9 mouse cellular contexts compared by ENCODE assay signal in the genomic region with DNA sequence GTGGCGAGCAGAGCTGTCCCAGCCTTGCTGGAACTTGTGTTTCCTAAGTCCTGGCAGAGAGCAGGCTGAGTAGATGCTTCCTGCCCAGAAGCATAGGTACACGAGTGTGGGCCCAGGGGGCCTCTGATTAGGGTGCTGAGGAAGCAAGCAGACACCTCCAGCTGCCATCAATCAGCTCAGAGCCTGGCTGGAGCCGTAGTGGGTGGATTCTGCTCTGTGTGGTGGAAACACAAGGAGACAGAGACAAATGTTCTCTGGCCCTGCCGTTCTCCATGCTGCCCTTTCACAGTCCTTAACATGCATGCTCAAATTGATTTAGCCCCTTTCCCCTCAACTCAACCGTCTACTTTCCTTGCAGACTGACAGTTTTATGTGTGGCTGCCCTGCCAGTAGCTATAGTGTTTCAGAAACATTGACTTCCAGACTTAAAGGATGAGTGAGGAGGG.
DNase-seq lines count a peak whose midpoint lies in the region; ATAC-seq and TF ChIP-seq lines count a peak whose summit lies in the region.
"Had no signal": no experiment of that assay in that cellular context is flagged by ENCODE, and none has a peak within 500 bp of the region (broad histone marks: within the 10 kb centered on the region; RNA-seq: fewer than 3 reads in every experiment).

No protein-coding gene starts in this region.

- H3K9me3 ChIP-seq in midbrain, embryonic 11.5 days (ENCODE audit: control insufficient read depth, low read length): no peaks in the 10 kb centered on the region
- no peaks in the 10 kb centered on the region for H3K9me3 ChIP-seq in midbrain, embryonic 13.5 days
- H3K9me3 ChIP-seq in heart, embryonic 12.5 days (replicated peaks): 0 out of 2 replicates have a peak, but pooled peaks cover 3% of the 10 kb centered on the region
- H3K9me3 ChIP-seq in kidney, postnatal 0 days (replicated peaks; ENCODE audit: low read length): no peaks in the 10 kb centered on the region
- no peaks in the 10 kb centered on the region for H3K9me3 ChIP-seq in neural tube, embryonic 14.5 days (ENCODE audit: control insufficient read depth, low read length)

- peaks cover 3% of the 10 kb centered on the region; the same call in 1 of the 2 replicates for H3K4me1 ChIP-seq in midbrain, embryonic 11.5 days (ENCODE audit: control insufficient read depth, insufficient read depth, low read length)
- H3K4me1 ChIP-seq in midbrain, embryonic 13.5 days (replicated peaks): peaks cover 9% of the 10 kb centered on the region
- peaks cover 19% of the 10 kb centered on the region for H3K4me1 ChIP-seq in heart, embryonic 12.5 days (replicated peaks)
- peaks cover 20% of the 10 kb centered on the region for H3K4me1 ChIP-seq in kidney, postnatal 0 days (replicated peaks; ENCODE audit: insufficient read depth, low read length)
- H3K4me1 ChIP-seq in neural tube, embryonic 14.5 days (ENCODE audit: control insufficient read depth, insufficient read depth, low read length): peaks cover 4% of the 10 kb centered on the region; the same call in 1 of the 2 replicates
- H3K4me1 ChIP-seq in cerebellum, adult 2 months (ENCODE audit: control insufficient read depth, insufficient read depth, low read length): no peaks in the 10 kb centered on the region

- H3K36me3 ChIP-seq in midbrain, embryonic 11.5 days (ENCODE audit: control insufficient read depth, insufficient read depth, low read length): no peaks in the 10 kb centered on the region
- no peaks in the 10 kb centered on the region for H3K36me3 ChIP-seq in midbrain, embryonic 13.5 days
- no peaks in the 10 kb centered on the region for H3K36me3 ChIP-seq in heart, embryonic 12.5 days
- no peaks in the 10 kb centered on the region for H3K36me3 ChIP-seq in kidney, postnatal 0 days (ENCODE audit: insufficient read depth, low read length)
- H3K36me3 ChIP-seq in neural tube, embryonic 14.5 days (ENCODE audit: control insufficient read depth, insufficient read depth, low read length): no peaks in the 10 kb centered on the region

- no peak for TF ChIP-seq POLR2A in cerebellum, adult 2 months (IDR thresholded peaks at IDR 0.05; ENCODE audit: borderline replicate concordance, insufficient read depth, low read length)

- no peak for TF ChIP-seq CTCF in kidney, postnatal 0 days (IDR thresholded peaks at IDR 0.05; ENCODE audit: low read depth)
- no peak for TF ChIP-seq CTCF in cerebellum, adult 2 months (IDR thresholded peaks at IDR 0.05; ENCODE audit: borderline replicate concordance, insufficient read depth, low read depth, low read length)

- DNase-seq in midbrain, embryonic 11.5 days (ENCODE audit: low spot score, missing footprints): peak; percentile 88
- peak; percentile 98 for DNase-seq in kidney, postnatal 0 days (ENCODE audit: low spot score)
- DNase-seq in cerebellum, adult 2 months: no peak
- DNase-seq in right cerebral cortex, postnatal 4 days: no peak

- 46% methylated on average over 5 of the region's 5 CpGs for WGBS in midbrain, embryonic 11.5 days
- 43% methylated on average over 5 of the region's 5 CpGs for WGBS in midbrain, embryonic 13.5 days
- 24% methylated on average over 5 of the region's 5 CpGs for WGBS in heart, embryonic 12.5 days
- WGBS in kidney, postnatal 0 days: 8% methylated on average over 5 of the region's 5 CpGs
- 10% methylated on average over 5 of the region's 5 CpGs for WGBS in neural tube, embryonic 14.5 days
- 43% methylated on average over 5 of the region's 5 CpGs for WGBS in cerebellum, adult 2 months

- H3K4me2 ChIP-seq in midbrain, embryonic 11.5 days: no peak overlapping the region
- H3K4me2 ChIP-seq in midbrain, embryonic 13.5 days (replicated peaks): no peak overlapping the region
- H3K4me2 ChIP-seq in heart, embryonic 12.5 days: no peak overlapping the region
- peak overlapping the region; percentile 21; the same call in 1 of the 2 replicates for H3K4me2 ChIP-seq in kidney, postnatal 0 days (ENCODE audit: low read length)
- no peak overlapping the region for H3K4me2 ChIP-seq in neural tube, embryonic 14.5 days (ENCODE audit: low read depth, low read length)

- 0 out of 2 replicates have a peak overlapping the region, but pooled peaks have one; percentile 13 for H3K27ac ChIP-seq in midbrain, embryonic 11.5 days (ENCODE audit: low read depth, low read length)
- H3K27ac ChIP-seq in midbrain, embryonic 13.5 days: no peak overlapping the region
- H3K27ac ChIP-seq in heart, embryonic 12.5 days (ENCODE audit: poor library complexity, severe bottlenecking): peak overlapping the region; percentile 64
- H3K27ac ChIP-seq in kidney, postnatal 0 days: peak overlapping the region; percentile 84
- no peak overlapping the region for H3K27ac ChIP-seq in neural tube, embryonic 14.5 days (ENCODE audit: low read depth, low read length)
- no peak overlapping the region for H3K27ac ChIP-seq in cerebellum, adult 2 months (ENCODE audit: insufficient read depth, low read length)
- H3K27ac ChIP-seq: macrophage had no signal

- no peak overlapping the region for H3K9ac ChIP-seq in midbrain, embryonic 11.5 days (ENCODE audit: low read length)
- no peak overlapping the region for H3K9ac ChIP-seq in midbrain, embryonic 13.5 days (replicated peaks)
- H3K9ac ChIP-seq in heart, embryonic 12.5 days: no peak overlapping the region
- H3K9ac ChIP-seq in kidney, postnatal 0 days (ENCODE audit: low read depth, low read length): 0 out of 2 replicates have a peak overlapping the region, but pooled peaks have one; percentile 35
- H3K9ac ChIP-seq in neural tube, embryonic 14.5 days (replicated peaks; ENCODE audit: low read depth, low read length): no peak overlapping the region

- H3K27me3 ChIP-seq in midbrain, embryonic 11.5 days (ENCODE audit: control insufficient read depth, insufficient read depth, low read length): no peaks in the 10 kb centered on the region
- no peaks in the 10 kb centered on the region for H3K27me3 ChIP-seq in midbrain, embryonic 13.5 days
- no peaks in the 10 kb centered on the region for H3K27me3 ChIP-seq in heart, embryonic 12.5 days (replicated peaks)
- H3K27me3 ChIP-seq in kidney, postnatal 0 days (ENCODE audit: insufficient read depth, low read length): no peaks in the 10 kb centered on the region
- H3K27me3 ChIP-seq in neural tube, embryonic 14.5 days (ENCODE audit: control insufficient read depth, insufficient read depth, low read length): peaks cover 5% of the 10 kb centered on the region; the same call in 1 of the 2 replicates
- H3K27me3 ChIP-seq in cerebellum, adult 2 months (ENCODE audit: control insufficient read depth, insufficient read depth, low read length): no peaks in the 10 kb centered on the region

- no peak overlapping the region for H3K4me3 ChIP-seq in midbrain, embryonic 11.5 days (ENCODE audit: low read depth, low read length)
- H3K4me3 ChIP-seq in midbrain, embryonic 13.5 days (replicated peaks): no peak overlapping the region
- no peak overlapping the region for H3K4me3 ChIP-seq in heart, embryonic 12.5 days
- no peak overlapping the region for H3K4me3 ChIP-seq in kidney, postnatal 0 days (replicated peaks; ENCODE audit: low read depth, low read length)
- H3K4me3 ChIP-seq in neural tube, embryonic 14.5 days (ENCODE audit: low read depth, low read length): no peak overlapping the region
- H3K4me3 ChIP-seq in cerebellum, adult 2 months (replicated peaks; ENCODE audit: insufficient read depth, low read depth, low read length): no peak overlapping the region

- ATAC-seq in midbrain, embryonic 11.5 days (ENCODE audit: low FRiP score): no peak
- no peak for ATAC-seq in midbrain, embryonic 13.5 days
- no peak for ATAC-seq in heart, embryonic 12.5 days (ENCODE audit: insufficient number of reproducible peaks, low FRiP score)
- peak; percentile 86 for ATAC-seq in kidney, postnatal 0 days (replicated peaks; ENCODE audit: low FRiP score, low read depth)
- peak; percentile 87; the same call in 1 of the 2 replicates for ATAC-seq in neural tube, embryonic 14.5 days (ENCODE audit: low read depth)
- no peak for ATAC-seq in erythroid progenitor cell, adult 5-6 weeks (replicated peaks; ENCODE audit: low FRiP score, poor library complexity, severe bottlenecking)

Comparison
In these comparisons a context has a peak if more than half of its experiments do, and no peak if none do; other contexts are left out.
1. H3K27ac ChIP-seq: peak in midbrain, embryonic 11.5 days (single experiment), heart, embryonic 12.5 days (single experiment) and kidney, postnatal 0 days (single experiment); none in midbrain, embryonic 13.5 days (single experiment), neural tube, embryonic 14.5 days (single experiment) and cerebellum, adult 2 months (single experiment).
2. ATAC-seq: peak in kidney, postnatal 0 days (single experiment) and neural tube, embryonic 14.5 days (single experiment); none in midbrain, embryonic 11.5 days (single experiment), midbrain, embryonic 13.5 days (single experiment), heart, embryonic 12.5 days (single experiment) and erythroid progenitor cell, adult 5-6 weeks (single experiment).
3. DNase-seq: peak in midbrain, embryonic 11.5 days (single experiment) and kidney, postnatal 0 days (single experiment); none in cerebellum, adult 2 months (0 of 2) and right cerebral cortex, postnatal 4 days (single experiment).